Mouse (Mus musculus) lung, adult 2 months (tissue): ENCODE data around the gene Sdf2l1.

Experiments
- CTCF ChIP-seq: fragments of 200-500 bp; IDR thresholded peaks from 2 replicates; pipeline ENCODE4 v1.5.1; 2011; ENCODE audit warnings: mild to moderate bottlenecking, low read length, control low read depth; ENCODE audit not compliant: insufficient read depth
- POLR2A ChIP-seq: fragments of 200-500 bp; IDR thresholded peaks from 2 replicates; pipeline ENCODE4 v1.6.1; 2011; ENCODE audit warnings: low read depth, mild to moderate bottlenecking, control low read depth, low read length, borderline replicate concordance; ENCODE audit errors: extremely low read depth

- TF ChIP-seq POLR2A, result no peak
- no peak for TF ChIP-seq CTCF
Measured at GRCm38 (mm10) chr16:17151874-17152273, 19.7 kb upstream of the Sdf2l1 start.
